Mouse (Mus musculus) spleen, embryonic (tissue): ENCODE measurements at regions not wholly inside any gene's neighbourhood (a gene's known extent, or its start where the extent isn't known, plus 50 kb on each side); places are given as distances from the start of the nearest gene placed in this dataset.

Source experiments
- CTCF ChIA-PET: fragments of 350-600 bp; sonication (Branson Sonifier 250); formaldehyde crosslinking; loops from one replicate; lab custom pipeline; 2022; lab: Charles Lee

DNA sequence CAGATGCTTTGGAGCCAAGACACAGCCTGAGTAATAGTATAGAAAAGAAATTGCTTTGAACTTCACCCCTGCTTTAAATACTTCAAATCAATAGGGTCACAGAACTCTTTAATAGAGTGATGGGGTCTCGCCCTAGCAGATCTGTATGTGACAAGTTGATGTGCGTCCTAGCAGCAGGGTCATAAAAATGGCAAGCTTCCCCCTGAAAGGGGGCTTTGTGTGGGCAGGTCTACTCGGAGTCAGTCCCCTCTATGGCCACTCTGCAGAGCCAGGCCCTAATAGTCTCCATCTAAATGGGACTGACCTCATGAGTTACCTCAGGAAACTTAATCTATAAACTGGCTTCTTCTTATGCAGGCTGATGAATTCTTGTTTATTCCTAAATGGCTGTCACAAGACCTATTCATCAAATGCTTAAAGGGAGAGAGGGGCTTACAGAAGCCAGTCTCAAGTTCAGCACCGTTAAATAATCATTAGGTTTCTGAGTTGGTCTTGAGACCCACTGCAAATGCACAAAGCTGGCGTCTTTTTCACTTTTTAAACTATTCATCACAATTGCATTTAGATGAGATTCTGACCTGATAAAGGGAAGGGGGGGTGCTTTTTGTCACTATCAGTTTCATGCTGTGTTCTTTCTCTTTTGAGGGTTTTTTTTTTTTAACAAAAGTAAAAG lies 457.0 kb upstream of the Fam92a start:
- CTCF ChIA-PET: no interaction called here

DNA sequence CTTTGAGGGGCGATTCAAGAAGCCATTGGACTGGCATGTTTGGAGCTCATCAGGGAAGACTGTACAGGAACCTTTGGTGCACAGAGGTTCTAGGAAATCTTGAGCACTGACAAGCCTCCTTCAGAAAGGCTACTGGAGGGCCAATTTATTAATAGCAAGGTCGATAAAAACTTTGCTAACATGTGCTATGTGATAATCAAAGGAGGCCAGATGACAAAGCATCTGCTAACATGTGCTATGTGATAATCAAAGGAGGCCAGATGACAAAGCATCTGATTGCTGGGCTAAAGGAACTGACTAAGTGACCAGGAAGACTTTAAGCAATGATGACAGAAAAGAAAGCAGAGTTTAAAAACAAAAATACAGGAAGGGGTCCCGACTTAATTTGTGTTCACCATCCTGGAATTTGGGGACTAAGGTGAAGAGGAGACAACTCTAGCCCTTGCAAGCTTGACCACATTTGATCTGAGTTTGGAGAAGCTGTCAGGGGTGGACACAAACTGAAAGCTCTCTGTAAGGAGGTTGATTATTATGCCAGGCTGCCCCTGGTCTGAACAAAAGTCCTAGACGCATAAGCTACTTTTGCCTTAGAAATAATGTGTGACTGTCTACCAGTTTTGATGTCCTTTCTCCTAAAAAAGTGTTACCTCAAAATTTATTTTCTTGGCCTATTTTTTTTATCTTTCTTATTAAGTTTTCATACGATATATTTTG lies 455.5 kb upstream of the Fam92a start:
- CTCF ChIA-PET: no interaction called here

DNA sequence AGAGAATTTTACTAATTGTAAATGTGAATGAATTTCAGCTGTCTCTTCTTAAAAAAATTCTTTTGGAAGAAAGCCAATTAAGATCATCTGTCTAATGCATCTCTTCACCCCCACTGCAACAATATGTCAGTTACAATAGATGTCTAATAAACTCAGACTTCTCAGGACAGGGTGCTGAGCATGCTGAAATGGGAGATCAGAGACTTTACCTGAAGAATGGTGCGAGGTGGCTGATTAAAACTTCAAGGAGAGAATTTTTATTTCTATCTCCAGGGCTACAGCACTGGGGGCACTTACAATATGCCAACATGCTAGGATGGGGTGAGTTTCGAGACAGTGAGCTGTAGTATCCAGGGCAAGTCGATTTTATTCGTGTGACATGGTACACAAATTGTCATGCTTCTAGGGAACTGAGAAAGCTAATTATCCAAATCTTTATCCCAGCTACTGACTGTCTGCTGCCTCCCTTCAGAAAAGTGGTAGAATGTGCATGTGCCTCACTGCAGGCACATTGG lies 449.0 kb upstream of the Fam92a start:
- CTCF ChIA-PET: no interaction called here

DNA sequence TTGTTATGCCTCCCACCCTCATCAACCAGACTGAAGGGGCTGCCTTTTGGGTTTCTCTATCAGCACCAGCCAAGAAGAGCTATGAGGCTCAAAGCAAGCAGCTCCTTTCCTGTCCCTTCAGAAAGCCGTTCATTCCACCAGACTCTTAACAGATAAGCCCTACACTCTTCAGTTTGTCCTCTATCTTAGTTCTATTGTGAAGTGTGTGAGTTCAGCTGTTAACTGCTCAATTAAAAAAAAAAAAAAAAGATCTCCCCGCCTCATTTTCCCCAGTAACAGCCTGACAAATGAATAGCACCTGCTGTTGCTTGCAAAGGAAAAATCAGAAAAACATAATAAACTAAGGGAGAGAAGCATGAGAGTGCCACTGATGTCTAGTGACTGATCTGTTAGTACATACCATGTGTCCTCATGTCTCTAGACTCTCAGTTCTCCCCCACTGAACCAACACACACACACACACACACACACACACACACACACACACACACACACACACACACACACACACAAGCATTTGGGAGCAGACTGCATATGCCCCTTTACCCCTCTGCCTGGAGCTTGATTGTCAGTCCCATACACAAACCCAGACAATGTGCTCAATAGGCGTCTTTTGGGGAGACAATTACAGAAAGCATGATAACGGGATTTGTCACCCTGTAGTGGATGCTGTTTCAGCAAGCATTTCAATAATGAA lies 448.4 kb upstream of the Fam92a start:
- CTCF ChIA-PET: no interaction called here

DNA sequence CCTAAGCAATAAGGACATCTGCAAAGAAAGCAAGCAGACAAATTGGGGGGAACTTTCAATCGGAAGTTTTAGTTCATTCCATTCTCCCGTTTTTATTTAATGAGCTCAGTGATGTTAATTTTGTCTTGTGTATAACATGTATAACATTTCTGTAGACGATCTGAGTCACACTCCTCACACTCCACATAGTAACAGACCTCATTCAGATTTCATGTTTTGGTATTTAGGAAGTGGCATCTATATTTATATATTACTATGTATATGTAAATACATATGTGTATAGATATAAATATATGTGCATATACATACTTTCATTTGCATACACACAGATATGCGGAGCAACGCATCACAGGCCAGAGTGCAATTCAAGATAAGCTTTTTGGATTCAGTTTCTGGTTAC lies 444.9 kb upstream of the Fam92a start:
- CTCF ChIA-PET: no interaction called here

DNA sequence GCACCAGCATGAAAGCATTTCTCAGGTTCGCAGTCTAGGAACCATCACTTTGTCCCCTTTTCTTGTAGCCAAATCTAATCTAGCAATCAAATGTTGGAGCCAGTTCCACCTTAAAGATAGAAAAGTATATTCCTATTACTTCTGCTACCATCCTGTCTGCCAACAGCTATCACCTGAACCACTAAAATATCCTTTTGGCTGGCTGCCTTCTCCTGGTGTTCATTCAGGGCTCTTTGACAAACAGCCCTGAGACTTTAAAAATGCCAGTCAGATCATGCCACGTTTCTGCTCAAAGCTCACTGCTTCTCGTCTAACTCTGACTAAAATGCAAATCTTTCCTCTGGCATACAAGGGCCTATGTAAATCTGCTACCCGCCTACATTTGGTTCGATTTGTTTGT lies 439.7 kb upstream of the Fam92a start:
- CTCF ChIA-PET: no interaction called here

DNA sequence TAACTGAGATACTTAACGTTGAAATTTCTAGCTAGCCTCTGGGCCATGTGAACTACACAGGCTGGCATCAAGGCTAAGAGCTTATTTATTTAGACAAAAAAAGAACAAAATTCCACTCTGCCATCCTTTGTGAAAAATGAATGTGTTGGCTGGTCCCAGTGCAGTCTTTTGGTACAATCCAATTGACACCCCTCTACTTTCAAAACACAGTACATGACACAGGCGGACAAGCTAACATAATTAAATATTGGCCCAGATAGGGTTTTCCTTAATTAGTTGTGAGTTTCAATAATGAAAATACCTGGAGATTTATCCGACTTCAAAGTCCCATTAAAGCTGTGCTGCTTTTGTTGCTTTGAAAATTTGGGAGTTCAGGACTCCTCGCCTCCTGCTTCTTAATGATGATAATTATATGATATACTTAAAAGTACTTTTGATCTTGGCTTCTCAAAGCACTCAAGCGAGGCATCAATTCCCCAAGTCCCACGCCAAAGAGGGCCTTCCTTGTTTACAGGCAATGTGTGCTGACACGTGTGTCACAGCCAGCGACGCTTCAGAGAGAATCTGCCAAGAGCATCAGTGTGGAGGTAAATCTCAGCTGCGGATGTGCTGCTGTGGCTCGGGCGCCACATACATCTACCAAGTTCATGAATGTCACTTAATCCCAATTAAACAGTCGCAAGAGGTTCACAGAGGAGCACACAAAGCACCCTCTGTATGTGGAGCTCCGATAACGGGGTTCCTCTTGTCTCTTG lies 429.5 kb upstream of the Fam92a start:
- CTCF ChIA-PET: interaction anchor here (0.5 kb wide), 1 partner anchor 78 kb away, joined by 3 read pairs; no protein-coding TSS in a partner anchor

DNA sequence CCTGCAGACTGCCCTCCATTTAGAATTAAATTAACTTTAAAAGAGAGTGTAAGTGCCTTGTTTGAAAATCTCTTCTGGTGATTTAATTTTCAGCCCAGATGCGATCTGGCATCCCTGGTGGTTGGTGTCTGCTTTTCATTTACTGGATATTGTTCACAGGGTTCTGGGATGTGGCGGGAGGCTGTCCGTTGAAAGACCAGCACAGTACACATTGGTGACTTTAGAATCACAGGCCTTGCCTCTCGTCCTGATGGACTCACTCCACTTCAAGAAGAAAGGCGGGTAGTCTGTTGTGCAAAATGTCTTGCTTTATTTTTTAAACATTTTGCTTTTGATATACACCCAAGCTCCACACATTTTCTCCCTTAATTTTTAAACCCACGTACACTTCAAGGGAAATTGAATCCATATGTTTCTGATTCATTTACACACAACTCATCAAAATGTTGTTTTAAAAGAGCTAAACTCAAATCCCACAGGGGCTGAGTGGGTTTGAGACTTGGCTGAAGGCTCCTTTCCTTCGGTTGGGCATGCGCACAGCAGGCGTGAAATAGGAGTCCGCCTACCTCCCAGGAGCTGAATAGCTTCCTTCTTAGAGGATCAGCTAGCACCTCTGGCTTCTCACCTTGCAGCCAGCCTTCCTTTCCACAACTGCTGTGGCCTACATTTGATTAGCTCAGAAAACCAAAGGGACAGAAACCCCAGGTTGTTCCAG lies 424.1 kb upstream of the Fam92a start:
- CTCF ChIA-PET: no interaction called here

DNA sequence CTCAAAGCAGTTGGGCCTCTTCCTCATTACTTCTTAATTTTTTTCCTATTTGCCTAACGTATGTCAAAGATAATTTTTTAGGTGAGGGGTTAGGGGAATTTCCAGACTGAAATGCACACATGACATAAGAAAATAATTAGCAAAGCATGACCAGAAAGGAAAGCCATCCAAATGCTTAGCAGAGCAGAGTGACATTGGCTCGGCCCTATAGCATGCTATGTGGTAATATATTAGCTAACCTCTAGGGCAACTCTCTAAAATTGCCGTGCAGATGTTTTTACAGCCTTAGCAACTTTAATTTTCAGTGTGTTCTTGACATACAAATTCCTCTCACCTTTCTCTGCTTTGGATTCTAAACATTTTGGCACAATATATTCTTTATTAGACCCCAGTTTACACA lies 421.2 kb upstream of the Fam92a start:
- CTCF ChIA-PET: no interaction called here

DNA sequence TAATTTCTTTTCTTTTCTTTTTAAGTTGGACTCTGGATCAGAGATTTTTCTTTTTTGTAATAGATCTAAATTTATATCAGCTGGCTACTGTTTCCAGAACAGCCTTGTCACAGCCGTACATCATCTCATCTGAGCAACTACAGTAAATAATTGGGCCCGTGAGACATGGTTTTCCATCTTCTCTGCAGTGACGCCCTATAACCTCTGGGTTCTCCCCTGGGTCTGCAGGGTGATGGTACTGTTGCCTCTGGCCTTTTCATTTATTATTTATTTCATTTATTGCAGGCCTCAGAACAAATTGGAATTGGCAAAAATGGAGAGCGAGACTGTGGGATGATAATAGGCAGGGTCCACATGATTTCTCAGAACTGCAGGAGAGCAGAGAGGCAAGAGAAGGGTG lies 406.3 kb upstream of the Fam92a start:
- CTCF ChIA-PET: no interaction called here

DNA sequence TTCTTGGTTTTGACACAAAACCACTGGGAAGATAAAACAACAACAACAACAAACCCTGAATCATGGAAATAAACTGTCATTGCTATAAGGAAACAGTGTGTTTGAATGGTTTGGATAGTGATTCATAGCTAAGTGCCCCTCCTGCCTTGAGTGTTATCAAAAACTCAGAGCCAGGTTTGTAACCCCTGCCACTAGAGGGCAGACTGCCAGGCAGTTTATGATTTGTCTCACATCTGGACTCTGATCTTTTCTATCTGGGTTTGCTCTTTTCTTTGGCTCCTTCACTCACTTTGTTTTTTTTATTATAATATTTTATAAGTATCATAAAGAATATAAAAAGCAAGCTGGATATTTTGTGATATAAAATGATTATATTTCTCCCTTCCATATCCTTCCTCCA lies 400.1 kb upstream of the Fam92a start:
- CTCF ChIA-PET: no interaction called here

DNA sequence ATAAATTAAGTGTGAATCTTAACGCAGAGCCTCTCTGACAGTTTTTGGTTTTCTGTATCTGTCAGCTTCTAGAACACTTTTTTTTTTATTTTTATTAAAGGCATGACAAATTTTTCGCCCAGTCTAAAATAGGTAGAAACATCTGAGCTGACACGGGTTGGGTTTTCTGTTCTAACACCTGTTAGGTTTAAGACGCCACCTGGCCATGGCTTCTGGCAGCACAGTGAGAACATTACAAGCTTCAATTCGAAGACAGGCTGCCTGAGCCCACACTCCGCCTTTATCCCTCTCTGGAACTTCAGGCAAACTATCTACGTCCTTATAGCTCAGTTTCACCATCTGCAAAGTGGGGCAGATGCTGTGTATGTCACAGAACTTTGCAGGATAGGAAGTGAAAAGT lies 398.9 kb upstream of the Fam92a start:
- CTCF ChIA-PET: no interaction called here

DNA sequence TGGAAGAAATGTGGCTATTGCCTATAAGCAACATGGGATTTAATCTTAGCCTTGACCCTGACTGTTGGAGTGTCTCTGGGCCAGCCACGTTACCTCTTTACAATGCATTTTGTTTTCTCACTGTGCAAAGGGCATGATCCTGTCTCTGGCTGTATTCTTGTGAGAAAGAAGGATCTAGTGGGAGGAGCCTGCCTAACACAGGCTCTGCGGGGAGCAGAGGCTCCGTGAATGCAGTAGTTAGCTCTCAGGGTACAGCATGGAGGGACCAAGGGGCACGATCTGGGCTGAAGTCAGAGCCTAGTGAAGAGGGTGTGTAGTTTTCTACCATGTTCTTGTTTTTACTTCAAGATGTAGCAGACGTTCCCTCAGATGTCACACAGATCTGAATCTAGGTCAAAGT lies 395.8 kb upstream of the Fam92a start:
- CTCF ChIA-PET: no interaction called here

DNA sequence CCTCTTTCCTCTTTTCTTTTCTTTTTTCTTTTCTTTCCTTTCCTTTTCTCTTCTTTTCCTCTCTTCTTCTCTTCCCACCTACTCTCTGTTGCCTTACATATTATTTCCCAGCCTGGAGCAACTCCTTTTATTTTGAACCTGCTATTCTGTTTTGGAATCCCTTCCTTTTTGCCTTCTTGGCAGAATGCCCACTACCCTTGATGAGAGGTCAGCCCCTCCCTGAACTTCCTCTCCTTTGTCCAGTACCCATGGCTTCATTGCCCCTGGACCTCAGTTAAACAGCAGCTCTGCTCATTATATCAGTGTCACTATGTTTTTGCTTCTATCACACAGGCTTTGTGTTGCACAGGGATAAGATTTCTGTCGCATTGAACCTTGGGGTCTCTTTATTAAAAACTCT lies 391.2 kb upstream of the Fam92a start:
- CTCF ChIA-PET: no interaction called here

DNA sequence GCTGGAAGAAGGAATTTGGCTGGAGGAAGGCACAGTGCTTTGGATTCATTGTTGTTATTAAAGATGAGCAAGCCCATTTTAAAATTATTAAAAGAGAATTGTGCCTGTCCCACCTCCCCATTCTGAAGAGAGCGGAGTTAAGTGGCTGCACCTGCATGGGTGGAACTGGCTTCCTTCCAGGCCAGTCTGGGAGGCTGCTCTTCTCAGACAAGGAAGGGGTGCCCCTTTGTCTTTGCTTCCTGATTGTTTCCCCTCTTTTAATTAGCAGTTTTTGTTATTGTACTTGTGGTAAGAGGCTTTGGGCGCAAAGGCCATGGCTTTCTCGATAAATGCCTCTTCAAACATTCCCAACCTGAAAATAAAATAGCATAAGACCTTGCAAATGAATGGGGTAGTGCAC lies 388.7 kb upstream of the Fam92a start:
- CTCF ChIA-PET: no interaction called here

DNA sequence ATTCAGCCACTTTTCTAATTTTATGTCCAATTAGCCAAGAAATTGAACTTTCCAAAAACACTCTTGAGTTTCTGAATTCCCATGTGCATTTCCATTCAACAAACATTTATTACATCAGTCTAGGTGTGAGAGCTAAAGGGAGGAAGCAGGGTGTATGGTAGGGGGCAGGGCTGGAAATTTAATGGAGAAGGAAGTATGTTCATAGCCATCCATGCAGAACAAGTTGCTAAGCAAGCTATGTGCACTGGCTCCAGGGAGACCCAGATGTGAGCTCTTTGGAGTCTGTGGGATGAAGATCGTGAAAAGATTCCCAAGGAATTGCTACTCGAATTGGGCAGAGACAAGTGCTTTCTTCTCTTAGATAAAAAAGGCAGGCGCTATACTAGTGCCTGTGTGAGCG lies 388.2 kb upstream of the Fam92a start:
- CTCF ChIA-PET: no interaction called here

DNA sequence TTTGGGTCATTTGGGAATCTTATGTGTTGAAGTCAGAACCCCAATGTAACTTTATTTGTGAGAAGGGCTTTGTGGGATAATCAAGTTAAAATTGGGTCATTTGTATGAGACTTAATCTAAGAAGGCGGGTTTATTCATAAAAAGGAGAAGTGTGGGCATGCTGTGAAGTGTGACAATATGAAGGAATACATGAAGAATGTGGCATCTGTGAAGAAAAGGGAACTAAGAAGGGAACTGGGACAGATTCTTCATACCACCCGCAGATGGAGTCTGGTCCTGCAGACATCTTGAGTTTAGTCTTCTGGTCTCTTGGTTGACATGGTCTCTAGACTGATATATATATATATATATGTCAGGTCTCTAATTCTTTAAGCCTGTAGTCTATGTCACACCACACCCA lies 385.3 kb upstream of the Fam92a start:
- CTCF ChIA-PET: no interaction called here

DNA sequence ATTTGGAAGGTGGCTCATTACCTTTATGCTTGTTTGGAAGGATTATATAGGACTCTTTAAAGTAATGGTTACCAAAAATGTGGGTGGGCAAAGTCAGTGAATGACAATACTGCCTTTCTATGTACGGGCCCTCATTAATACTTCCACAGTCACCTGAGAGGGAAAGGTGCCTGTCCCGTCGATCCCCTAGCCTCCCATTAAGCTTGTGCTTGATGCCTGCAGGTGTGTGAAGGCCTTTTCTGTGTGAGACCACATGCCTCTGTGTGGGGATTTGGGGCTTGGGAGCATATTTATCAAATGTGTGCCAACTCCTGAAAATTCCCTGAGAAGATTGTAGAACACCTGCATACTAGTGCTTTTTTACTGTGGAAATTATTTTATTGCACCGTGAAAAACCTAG lies 377.4 kb upstream of the Fam92a start:
- CTCF ChIA-PET: no interaction called here

DNA sequence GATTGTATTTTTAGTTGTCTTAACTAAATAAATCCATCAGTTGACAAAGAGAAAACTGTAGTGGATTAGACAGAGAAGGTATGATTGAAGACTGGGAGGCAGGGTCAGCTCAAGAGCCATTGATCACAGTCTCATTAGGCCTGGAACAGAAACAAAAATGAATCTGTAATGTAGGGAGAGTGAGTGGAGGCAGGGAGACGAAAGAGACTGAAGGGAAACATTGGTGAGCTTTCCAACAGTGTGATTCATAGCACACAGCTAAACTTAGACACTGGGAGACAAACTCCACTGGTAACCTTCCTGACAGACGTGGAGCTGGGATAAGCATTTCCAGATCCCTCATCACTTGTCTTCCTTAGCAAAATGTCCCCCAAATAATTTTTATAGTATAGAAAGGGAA lies 372.1 kb upstream of the Fam92a start:
- CTCF ChIA-PET: no interaction called here

DNA sequence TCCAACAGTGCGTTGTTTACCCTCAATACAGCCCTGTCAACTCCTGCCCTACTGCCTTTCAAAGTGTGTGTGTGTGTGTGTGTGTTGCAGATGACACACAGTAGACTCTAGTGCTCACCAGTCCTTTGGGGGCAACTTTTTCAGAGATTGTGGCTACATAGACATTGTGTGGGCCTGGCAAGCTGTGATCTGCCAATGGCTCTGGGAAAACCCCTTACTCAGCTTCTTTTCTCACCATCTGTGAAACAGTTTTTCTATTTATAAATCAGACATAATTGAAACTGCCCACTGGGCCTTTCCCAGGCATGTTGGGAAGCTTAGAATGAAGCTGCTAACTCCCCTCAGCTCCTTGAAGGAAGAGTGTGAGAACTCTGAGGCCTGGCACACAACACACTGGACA lies 369.7 kb upstream of the Fam92a start:
- CTCF ChIA-PET: no interaction called here

DNA sequence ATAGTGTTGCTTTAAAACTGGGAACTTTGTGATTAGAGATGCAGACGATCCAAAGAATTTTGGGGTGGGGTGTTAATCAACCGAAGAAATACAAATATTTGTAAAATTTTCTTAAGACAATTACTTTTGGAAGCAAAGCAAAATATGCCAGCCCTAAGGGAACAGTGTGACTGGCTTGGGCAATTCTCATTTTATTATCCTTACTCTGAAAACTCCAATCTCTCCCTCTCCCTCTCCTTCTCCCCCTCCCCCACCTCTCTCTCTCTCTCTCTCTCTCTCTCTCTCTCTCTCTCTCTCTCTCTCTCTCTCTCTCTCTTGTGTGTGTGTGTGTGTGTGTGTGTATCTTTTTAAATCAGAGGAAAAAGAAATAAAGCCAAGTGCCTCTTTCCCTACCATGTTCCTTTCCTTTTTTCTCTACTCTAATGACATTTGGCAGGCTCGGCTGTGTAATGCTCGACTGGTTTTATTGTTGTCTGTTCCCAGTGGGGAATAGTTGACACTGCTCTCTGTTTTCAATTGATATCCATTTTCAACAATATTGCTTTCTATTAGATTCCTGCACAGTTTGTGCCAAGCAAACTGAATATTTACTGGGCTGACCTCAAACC lies 367.5 kb upstream of the Fam92a start:
- CTCF ChIA-PET: no interaction called here
